Mouse (Mus musculus): ENCODE measurements around the gene Mrps2. TPM values are rescaled to one million over a fixed set of nuclear protein-coding genes. Genes with fewer than 3 reads are reported as not detected.

Gene Mrps2
- polyA plus RNA-seq, 1 experiment from 2014 or later = 63.1 TPM

DNA sequence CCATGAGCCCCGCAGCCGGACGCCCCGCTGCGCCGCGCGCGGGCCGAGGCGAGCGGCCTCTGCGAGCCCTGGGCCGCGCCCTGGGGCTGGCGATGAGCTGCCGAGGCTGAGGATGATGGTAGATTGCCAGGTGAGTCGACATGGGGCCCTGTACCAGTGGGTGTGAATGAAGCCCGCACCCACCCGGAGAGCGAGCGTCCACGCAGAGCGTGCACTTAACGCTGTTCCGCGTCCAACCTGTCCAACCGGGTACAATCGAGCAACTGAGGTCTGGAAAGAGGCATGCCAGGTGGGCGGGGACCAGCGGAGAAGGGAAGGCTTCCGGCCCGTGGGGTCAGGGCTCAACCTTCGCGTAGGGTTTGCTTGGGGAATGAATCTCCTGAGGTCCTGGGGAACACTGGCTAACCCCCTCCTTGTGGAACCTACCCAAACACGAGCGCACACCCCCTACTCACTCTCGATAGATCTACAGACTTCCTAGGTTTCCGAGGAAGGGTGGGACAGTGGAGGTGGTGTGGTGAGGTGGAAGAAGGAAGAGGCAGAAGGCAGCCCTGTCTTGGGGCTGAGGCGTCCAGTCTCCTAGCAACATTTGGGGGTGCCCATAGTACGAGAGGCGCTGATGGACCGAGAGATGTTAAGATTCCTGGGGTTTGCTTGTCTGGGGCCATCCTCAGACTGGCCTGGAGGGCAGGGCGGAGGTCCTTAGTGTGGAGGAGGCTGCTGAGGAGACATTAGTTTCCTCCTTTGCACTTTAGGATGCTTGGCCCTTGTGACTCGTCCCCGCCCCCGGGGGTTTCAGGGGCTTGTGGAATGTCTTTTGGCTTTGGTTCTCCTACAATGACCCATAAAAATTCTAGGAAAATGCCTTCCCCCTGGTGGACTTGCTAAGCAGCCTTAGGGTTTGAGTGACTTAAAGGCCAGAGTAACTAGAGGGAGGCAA lies 45.8 kb downstream of the Mrps2 start:
- peak; percentile 50 for DNase-seq (ENCODE audit: low spot score)
- Histone ChIP-seq H3K36me3 (peaks cover 24% of the 10 kb centered on the region), H3K27me3 (ENCODE audit: insufficient read depth, poor library complexity, severe bottlenecking) (peaks cover 3% of the 10 kb centered on the region; the same call in 1 of the 2 replicates), H3K4me1 (replicated peaks) (peaks cover 58% of the 10 kb centered on the region), H3K4me3 (peak overlapping the region; percentile 89), H3K9me3 (no peaks in the 10 kb centered on the region), H3K27ac (peak overlapping the region; percentile 92)
- 5% methylated on average over 47 of the region's 47 CpGs for WGBS

GRCm38 (mm10) chr2:28514489-28514888 lies 46.6 kb downstream of the Mrps2 start:
- 20% methylated on average over 5 of the region's 5 CpGs for WGBS
- H3K4me1 ChIP-seq (replicated peaks) = peaks cover 61% of the 10 kb centered on the region
- peaks cover 3% of the 10 kb centered on the region; the same call in 1 of the 2 replicates for H3K27me3 ChIP-seq (ENCODE audit: insufficient read depth, poor library complexity, severe bottlenecking)
- peak; percentile 89 for DNase-seq (ENCODE audit: low spot score)
- H3K27ac ChIP-seq = peak overlapping the region; percentile 92
- no peaks in the 10 kb centered on the region for H3K9me3 ChIP-seq
- H3K36me3 ChIP-seq = peaks cover 24% of the 10 kb centered on the region
- H3K4me3 ChIP-seq = peak overlapping the region; percentile 89

DNA sequence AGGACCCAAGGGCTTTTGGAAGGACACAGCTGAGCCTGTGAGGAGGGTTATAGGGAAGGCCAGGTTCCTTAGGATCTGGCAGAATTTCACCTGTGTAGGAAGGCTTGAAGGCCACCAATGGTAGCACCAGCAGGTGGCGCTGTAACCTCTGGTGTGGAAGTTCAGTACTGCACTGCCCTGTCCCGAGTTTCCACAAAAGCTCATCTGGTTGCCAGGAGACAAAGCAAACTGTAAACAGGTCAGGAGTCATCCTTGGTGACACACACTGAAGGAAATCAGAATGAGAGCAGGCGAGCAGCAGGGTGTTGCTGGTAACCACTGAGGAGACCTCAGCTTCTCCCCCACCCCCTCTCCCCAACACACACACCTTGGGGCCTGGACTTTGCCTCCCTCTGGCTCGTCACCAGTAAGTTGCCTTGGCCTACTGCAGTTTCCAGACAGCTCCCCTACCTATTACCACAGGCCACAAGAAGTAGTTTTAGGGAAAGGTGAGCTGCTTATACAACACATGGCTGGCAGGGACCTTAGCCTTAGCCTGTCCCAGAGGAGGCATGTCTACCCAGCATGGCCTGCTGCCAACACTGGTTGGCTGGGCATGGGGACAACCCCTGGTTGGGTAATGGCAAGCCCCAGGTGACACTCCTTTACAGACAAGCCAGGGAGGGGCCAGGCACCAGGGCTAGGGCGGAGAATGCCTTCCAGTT lies 49.5 kb downstream of the Mrps2 start:
- peaks cover 84% of the 10 kb centered on the region for H3K4me1 ChIP-seq (replicated peaks)
- H3K4me3 ChIP-seq = no peak overlapping the region
- H3K27me3 ChIP-seq (ENCODE audit: insufficient read depth, poor library complexity, severe bottlenecking) = no peaks in the 10 kb centered on the region
- WGBS = 36% methylated on average over 5 of the region's 5 CpGs
- peak; percentile 74 for DNase-seq (ENCODE audit: low spot score)
- H3K9me3 ChIP-seq = no peaks in the 10 kb centered on the region
- peaks cover 29% of the 10 kb centered on the region for H3K36me3 ChIP-seq
- H3K27ac ChIP-seq = 0 out of 2 replicates have a peak overlapping the region, but pooled peaks have one; percentile 4

- no peak overlapping the region for H3K27ac ChIP-seq
- DNase-seq (ENCODE audit: low spot score) = no peak
Measured at GRCm38 (mm10) chr2:28518231-28518630, 50.4 kb downstream of the Mrps2 start.

DNA sequence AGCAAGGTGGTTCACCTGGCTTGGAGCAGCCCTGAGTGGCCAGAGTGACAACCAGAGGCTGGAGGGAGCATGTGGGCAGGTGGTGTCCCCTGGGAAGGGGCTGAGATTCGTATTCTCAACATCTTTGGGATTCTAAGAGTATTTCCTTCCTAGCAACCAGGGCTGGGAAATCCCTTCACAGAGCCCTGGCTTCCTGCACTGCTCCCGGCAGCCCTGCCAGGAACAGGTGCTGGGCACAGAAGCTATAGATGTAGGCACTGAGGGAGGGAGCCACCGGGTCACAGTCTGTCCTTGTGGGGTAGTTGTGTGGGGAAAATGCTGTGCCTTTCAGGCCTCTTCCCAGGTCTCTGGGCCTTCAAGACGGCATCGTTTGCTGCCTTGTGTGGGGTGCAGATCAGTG lies 52.7 kb downstream of the Mrps2 start:
- WGBS = 77% methylated on average over 5 of the region's 5 CpGs
- 0 out of 2 replicates have a peak overlapping the region, but pooled peaks have one; percentile 18 for H3K27ac ChIP-seq
- no peak for DNase-seq (ENCODE audit: low spot score)
- no peaks in the 10 kb centered on the region for H3K9me3 ChIP-seq
- H3K4me1 ChIP-seq (replicated peaks) = peaks cover 79% of the 10 kb centered on the region
- peaks cover 24% of the 10 kb centered on the region for H3K36me3 ChIP-seq
- H3K4me3 ChIP-seq = no peak overlapping the region
- H3K27me3 ChIP-seq (ENCODE audit: insufficient read depth, poor library complexity, severe bottlenecking) = no peaks in the 10 kb centered on the region

More at GRCm38 (mm10) chr2:28518231-28518630, 50.4 kb downstream of the Mrps2 start:
- no peak overlapping the region for H3K4me3 ChIP-seq
- no peaks in the 10 kb centered on the region for H3K27me3 ChIP-seq (ENCODE audit: insufficient read depth, poor library complexity, severe bottlenecking)
- H3K9me3 ChIP-seq = no peaks in the 10 kb centered on the region
- 53% methylated on average over 2 of the region's 2 CpGs for WGBS
- H3K36me3 ChIP-seq = peaks cover 29% of the 10 kb centered on the region
- peaks cover 79% of the 10 kb centered on the region for H3K4me1 ChIP-seq (replicated peaks)

Other genes with a start within 250 kb of the Mrps2 start
- 4.3 and 5.2 TPM in 2 replicates for gene Ppp1r26, start 21.3 kb upstream of the Mrps2 start, polyA plus RNA-seq (2016; fragmentation: Nextera tagmentation; extraction: Ambion mirVana)
- gene 1700007K13Rik, start 1.7 kb upstream of the Mrps2 start, polyA plus RNA-seq (2016; fragmentation: Nextera tagmentation; extraction: Ambion mirVana) = 2.3 and 3.6 TPM in 2 replicates
- 0.14 TPM in 1 of 2 replicates, not detected in the other for gene Gbgt1, start 28.8 kb downstream of the Mrps2 start, polyA plus RNA-seq (2016; fragmentation: Nextera tagmentation; extraction: Ambion mirVana)
- 0.70 TPM in 1 of 2 replicates, not detected in the other for gene Gm10134, start 38.0 kb downstream of the Mrps2 start, polyA plus RNA-seq (2016; fragmentation: Nextera tagmentation; extraction: Ambion mirVana)
- gene Ralgds, start 45.1 kb downstream of the Mrps2 start, polyA plus RNA-seq (2016; fragmentation: Nextera tagmentation; extraction: Ambion mirVana) = 48.5 and 67.5 TPM in 2 replicates
- gene Cel, start 95.3 kb downstream of the Mrps2 start, polyA plus RNA-seq (2016; fragmentation: Nextera tagmentation; extraction: Ambion mirVana) = not detected in 2 replicates
- gene Gtf3c5, start 115.7 kb downstream of the Mrps2 start, polyA plus RNA-seq (2016; fragmentation: Nextera tagmentation; extraction: Ambion mirVana) = 59.8 and 61.0 TPM in 2 replicates
- 3.4 and 4.7 TPM in 2 replicates for gene Gfi1b, start 153.9 kb downstream of the Mrps2 start, polyA plus RNA-seq (2016; fragmentation: Nextera tagmentation; extraction: Ambion mirVana)
- gene Tsc1, start 173.2 kb downstream of the Mrps2 start, polyA plus RNA-seq (2016; fragmentation: Nextera tagmentation; extraction: Ambion mirVana) = 21.8 and 23.8 TPM in 2 replicates
- 4.4 TPM in 2 replicates for gene Spaca9, start 231.7 kb downstream of the Mrps2 start, polyA plus RNA-seq (2016; fragmentation: Nextera tagmentation; extraction: Ambion mirVana)
- gene Ak8, start 232.1 kb downstream of the Mrps2 start, polyA plus RNA-seq (2016; fragmentation: Nextera tagmentation; extraction: Ambion mirVana) = 0.73 and 1.7 TPM in 2 replicates

Data from hindbrain, embryonic 10.5 days (tissue).